Mouse (Mus musculus) limb, embryonic 10.5 days (tissue): Measurements from ENCODE around the gene Zfp108. TPM values are rescaled to one million over a fixed set of nuclear protein-coding genes. Genes with fewer than 3 reads are reported as not detected.

ENCODE experiments used
- DNase-seq: peaks from one replicate; pipeline ENCODE4 v3.0.0-alpha.2; 2017; ENCODE audit warnings: low spot score
- H3K27ac ChIP-seq: fragments of 300-500 bp; sonication (generic); 2 replicates; pipeline ENCODE4 v1.5.1; 2016; ENCODE audit warnings: mild to moderate bottlenecking
- H3K27me3 ChIP-seq: fragments of 300-500 bp; sonication (generic); 2 replicates; pipeline ENCODE4 v1.6.1; 2016; ENCODE audit warnings: low read depth, mild to moderate bottlenecking; ENCODE audit not compliant: poor library complexity, severe bottlenecking
- H3K36me3 ChIP-seq: fragments of 300-500 bp; sonication (generic); 2 replicates; pipeline ENCODE4 v1.6.1; 2016; ENCODE audit warnings: mild to moderate bottlenecking, moderate library complexity
- H3K4me1 ChIP-seq: fragments of 300-500 bp; sonication (generic); 2 replicates; pipeline ENCODE4 v1.6.1; 2016
- H3K4me3 ChIP-seq: fragments of 300-500 bp; sonication (generic); 2 replicates; pipeline ENCODE4 v1.5.1; 2016; ENCODE audit warnings: mild to moderate bottlenecking, moderate library complexity
- H3K9me3 ChIP-seq: fragments of 300-500 bp; sonication (generic); replicated peaks from 2 replicates; pipeline ENCODE4 v1.6.1; 2016; ENCODE audit warnings: mild to moderate bottlenecking
- WGBS: fragments of 180-500 bp; shearing (Covaris S2); methylation state at CpG from one replicate; pipeline ENCODE4 v1.1.7; 2016; 5-methylcytosine and 5-hydroxymethylcytosine counted together
- polyA plus RNA-seq: library from polyadenylated mRNA; unstranded; fragments of >200 nt; fragmentation: Nextera tagmentation; extraction: Ambion mirVana; gene quantifications from 2 replicates; pipeline ENCODE4 v1.2.1, GENCODE M21; 2016

Gene Zfp108
- polyA plus RNA-seq = 2.6 and 3.2 TPM in 2 replicates

DNA sequence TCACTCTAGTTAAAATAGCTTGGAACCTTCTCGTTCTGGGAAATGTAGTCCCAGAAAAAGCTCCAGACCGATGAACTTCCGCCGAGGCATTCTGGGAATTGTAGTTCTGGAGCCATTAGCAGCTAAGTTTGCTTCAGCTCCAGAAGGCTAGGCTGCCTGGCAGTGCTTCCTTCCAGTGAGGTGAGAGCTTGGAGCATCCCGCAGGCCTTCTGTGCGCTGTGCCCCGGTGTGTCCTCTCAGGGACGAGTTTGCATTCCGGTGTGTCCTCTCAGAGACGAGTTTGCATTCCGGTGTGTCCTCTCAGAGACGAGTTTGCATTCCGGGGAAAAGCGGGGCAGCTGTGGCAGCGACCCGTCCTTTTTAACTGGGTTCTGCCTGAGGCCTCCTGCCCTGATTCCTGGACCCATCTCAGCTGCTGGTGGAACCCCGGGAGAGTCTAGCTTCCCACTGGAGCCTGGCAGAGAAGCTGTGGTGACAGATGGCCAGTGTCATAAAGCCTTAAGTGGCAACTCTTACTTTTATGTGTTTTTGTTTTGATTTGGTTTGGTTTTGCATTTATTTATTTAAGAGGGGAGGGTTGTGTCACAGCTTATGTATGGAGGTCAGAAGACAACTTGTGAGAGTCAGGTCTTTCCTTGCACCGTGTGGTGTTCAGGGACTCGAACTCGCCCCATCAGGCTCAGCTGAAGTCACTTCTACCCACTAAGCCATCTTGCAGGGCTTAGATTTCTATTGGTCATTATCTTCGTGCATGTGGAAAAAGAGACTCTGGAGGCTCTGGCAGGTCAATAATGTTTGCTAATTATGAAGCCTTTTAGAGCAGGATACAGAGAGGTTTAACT lies at the start of gene Zfp108:
Gene Zfp108, plus strand, starts transcription at position 162 of the 842 bp plus-strand sequence.
- peak within 1 kb of the TSS; percentile 80 for H3K27ac ChIP-seq
- H3K4me1 ChIP-seq = no peaks in the 10 kb centered on the region
- 22% methylated on average over 21 of the region's 21 CpGs for WGBS
- peak; percentile 80 for DNase-seq
- peaks cover 6% of the 10 kb centered on the region; the same call in 1 of the 2 replicates for H3K36me3 ChIP-seq
- H3K4me3 ChIP-seq = peak within 1 kb of the TSS; percentile 55
- no peaks in the 10 kb centered on the region for H3K27me3 ChIP-seq
- no peaks in the 10 kb centered on the region for H3K9me3 ChIP-seq

GRCm38 (mm10) chr7:24207488-24208261 lies 46.9 kb upstream of the Zfp108 start:
- WGBS = 17% methylated on average over 24 of the region's 24 CpGs
- peaks cover 5% of the 10 kb centered on the region for H3K4me1 ChIP-seq
- H3K36me3 ChIP-seq = peaks cover 36% of the 10 kb centered on the region
- peak; percentile 77 for DNase-seq
- peak overlapping the region; percentile 93 for H3K27ac ChIP-seq
- H3K4me3 ChIP-seq = peak overlapping the region; percentile 72
- no peaks in the 10 kb centered on the region for H3K27me3 ChIP-seq
- H3K9me3 ChIP-seq = no peaks in the 10 kb centered on the region

- H3K27me3 ChIP-seq = no peaks in the 10 kb centered on the region
- WGBS = 60% methylated on average over 7 of the region's 7 CpGs
- H3K4me3 ChIP-seq = peak overlapping the region; percentile 72
- H3K9me3 ChIP-seq = no peaks in the 10 kb centered on the region
- peaks cover 29% of the 10 kb centered on the region for H3K36me3 ChIP-seq
- H3K27ac ChIP-seq = peak overlapping the region; percentile 93; the same call in 1 of the 2 replicates
- no peak for DNase-seq
- H3K4me1 ChIP-seq = peaks cover 5% of the 10 kb centered on the region
These were observed 46.2 kb upstream of the Zfp108 start for GRCm38 (mm10) chr7:24208282-24208886.

DNA sequence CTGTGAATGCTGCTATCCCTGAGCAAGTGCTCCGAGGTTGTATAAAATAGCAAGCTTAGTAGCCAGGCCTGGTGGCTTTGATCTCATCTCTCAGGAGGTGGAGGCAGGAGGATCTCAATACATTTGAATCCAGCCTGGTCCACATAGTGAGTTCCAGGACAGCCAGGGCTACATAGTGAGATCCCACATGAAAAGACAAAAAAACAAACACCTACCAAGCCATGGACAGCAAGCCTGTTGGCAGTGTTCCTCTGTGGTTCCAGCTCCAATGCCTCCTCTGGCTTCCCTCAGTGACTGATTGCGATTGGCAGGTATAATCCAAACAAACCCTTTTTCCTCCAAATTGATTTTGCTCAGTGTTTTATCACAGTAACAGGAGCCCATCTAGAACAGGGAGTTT lies 44.3 kb upstream of the Zfp108 start:
- peaks cover 10% of the 10 kb centered on the region for H3K36me3 ChIP-seq
- DNase-seq = no peak
- H3K9me3 ChIP-seq = no peaks in the 10 kb centered on the region
- peaks cover 5% of the 10 kb centered on the region for H3K4me1 ChIP-seq
- WGBS = 82% methylated on average over 2 of the region's 2 CpGs
- no peak overlapping the region for H3K27ac ChIP-seq
- H3K27me3 ChIP-seq = no peaks in the 10 kb centered on the region
- H3K4me3 ChIP-seq = no peak overlapping the region

DNA sequence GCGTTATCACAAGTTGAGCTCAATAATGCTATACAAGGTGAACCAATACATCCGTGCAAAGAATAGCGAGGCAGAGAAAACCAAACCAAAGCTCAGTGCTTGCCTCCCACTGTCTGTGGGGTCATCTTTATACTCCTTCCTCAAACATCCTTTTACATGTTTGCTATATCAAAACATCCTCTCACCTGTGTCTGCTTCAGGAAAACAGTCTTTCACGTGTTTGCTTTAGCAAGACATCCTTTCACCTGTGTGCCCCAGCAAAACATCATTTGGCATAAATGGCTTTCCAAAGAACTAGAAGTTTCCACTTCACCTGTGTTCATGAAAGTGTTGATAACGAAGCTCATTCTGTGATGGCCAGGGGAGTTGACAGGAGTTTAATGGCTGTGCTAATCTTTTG lies 43.3 kb upstream of the Zfp108 start, which contains the start of gene Zfp111:
Gene Zfp111, minus strand, starts transcription at position 101 of the 400 bp plus-strand sequence.
- H3K4me1 ChIP-seq = peaks cover 5% of the 10 kb centered on the region
- H3K4me3 ChIP-seq = no peak within 1 kb of the TSS
- DNase-seq = no peak
- WGBS = 83% methylated on average over 5 of the region's 5 CpGs
- no peaks in the 10 kb centered on the region for H3K36me3 ChIP-seq
- H3K27me3 ChIP-seq = no peaks in the 10 kb centered on the region
- H3K27ac ChIP-seq = no peak within 1 kb of the TSS
- H3K9me3 ChIP-seq = no peaks in the 10 kb centered on the region

- DNase-seq = peak; percentile 76
- WGBS = 7% methylated on average over 28 of the region's 28 CpGs
- H3K4me1 ChIP-seq = peaks cover 11% of the 10 kb centered on the region
- H3K9me3 ChIP-seq = no peaks in the 10 kb centered on the region
- peak within 1 kb of the TSS; percentile 68 for H3K4me3 ChIP-seq
- no peaks in the 10 kb centered on the region for H3K27me3 ChIP-seq
- peak within 1 kb of the TSS; percentile 84 for H3K27ac ChIP-seq
- H3K36me3 ChIP-seq = peaks cover 15% of the 10 kb centered on the region
These were observed 17.4 kb upstream of the Zfp108 start, which contains the start of gene Zfp109 for GRCm38 (mm10) chr7:24237040-24237791. Zfp109 (minus strand) TSS chr7:24237560.

- Histone ChIP-seq H3K27me3 (no peaks in the 10 kb centered on the region), H3K27ac (peak overlapping the region; percentile 80; the same call in 1 of the 2 replicates), H3K9me3 (no peaks in the 10 kb centered on the region), H3K4me1 (no peaks in the 10 kb centered on the region), H3K36me3 (no peaks in the 10 kb centered on the region), H3K4me3 (peak overlapping the region; percentile 55)
- no peak for DNase-seq
- WGBS = 69% methylated on average over 9 of the region's 9 CpGs
These were observed 597 bp upstream of the Zfp108 start for GRCm38 (mm10) chr7:24253779-24254615.

- no peak overlapping the region for H3K4me3 ChIP-seq
- H3K4me1 ChIP-seq = no peaks in the 10 kb centered on the region
- H3K9me3 ChIP-seq = no peaks in the 10 kb centered on the region
- no peaks in the 10 kb centered on the region for H3K27me3 ChIP-seq
- whole genome bisulfite sequencing = 90% methylated on average over 13 of the region's 13 CpGs
- no peak overlapping the region for H3K27ac ChIP-seq
- no peak for DNase-seq
- peaks cover 26% of the 10 kb centered on the region for H3K36me3 ChIP-seq
These were observed 4.9 kb downstream of the Zfp108 start for GRCm38 (mm10) chr7:24259306-24259999.

DNA sequence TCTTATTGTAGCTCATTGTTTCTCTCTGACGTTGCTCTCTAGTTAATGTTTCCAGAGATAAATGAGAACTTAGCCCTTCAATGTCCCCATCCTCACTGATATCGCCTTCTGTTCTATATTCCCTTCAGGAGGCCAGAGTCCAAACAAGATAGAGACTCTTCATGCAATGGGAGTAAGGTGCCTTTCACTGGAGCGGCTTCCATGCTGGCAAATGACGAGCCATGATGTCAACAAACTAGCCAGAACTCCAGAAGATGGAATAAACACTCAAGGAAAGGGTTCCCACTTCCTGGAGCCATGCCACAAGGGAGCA lies 5.4 kb downstream of the Zfp108 start:
- Histone ChIP-seq H3K27me3 (no peaks in the 10 kb centered on the region), H3K4me3 (no peak overlapping the region), H3K27ac (no peak overlapping the region), H3K4me1 (no peaks in the 10 kb centered on the region), H3K36me3 (peaks cover 26% of the 10 kb centered on the region), H3K9me3 (no peaks in the 10 kb centered on the region)
- no peak for DNase-seq
- 93% methylated on average over 4 of the region's 4 CpGs for WGBS

GRCm38 (mm10) chr7:24268176-24269155 lies 13.9 kb downstream of the Zfp108 start:
- Histone ChIP-seq H3K27ac (no peak overlapping the region), H3K4me3 (no peak overlapping the region), H3K9me3 (no peaks in the 10 kb centered on the region), H3K4me1 (peaks cover 9% of the 10 kb centered on the region), H3K36me3 (peaks cover 7% of the 10 kb centered on the region), H3K27me3 (no peaks in the 10 kb centered on the region)
- 77% methylated on average over 24 of the region's 24 CpGs for WGBS
- DNase-seq = no peak
